Mouse (Mus musculus) forelimb bud, embryonic 11.5 days (tissue): ENCODE results near the gene Sox5.
"Not testable (repeated sequence)": the region's sequence is repeated elsewhere in the genome, so short reads cannot be mapped to it uniquely, and the experiment has no call there.

ENCODE experiments used
- DNase-seq: peaks from one replicate; pipeline ENCODE4 v3.0.0-alpha.2; 2012; ENCODE audit warnings: low read depth, low spot score

Sox5 gene

GRCm38 (mm10) chr6:144182429-144182828 lies 599.3 kb downstream of the Sox5 start:
- DNase-seq = not testable (repeated sequence)

DNA sequence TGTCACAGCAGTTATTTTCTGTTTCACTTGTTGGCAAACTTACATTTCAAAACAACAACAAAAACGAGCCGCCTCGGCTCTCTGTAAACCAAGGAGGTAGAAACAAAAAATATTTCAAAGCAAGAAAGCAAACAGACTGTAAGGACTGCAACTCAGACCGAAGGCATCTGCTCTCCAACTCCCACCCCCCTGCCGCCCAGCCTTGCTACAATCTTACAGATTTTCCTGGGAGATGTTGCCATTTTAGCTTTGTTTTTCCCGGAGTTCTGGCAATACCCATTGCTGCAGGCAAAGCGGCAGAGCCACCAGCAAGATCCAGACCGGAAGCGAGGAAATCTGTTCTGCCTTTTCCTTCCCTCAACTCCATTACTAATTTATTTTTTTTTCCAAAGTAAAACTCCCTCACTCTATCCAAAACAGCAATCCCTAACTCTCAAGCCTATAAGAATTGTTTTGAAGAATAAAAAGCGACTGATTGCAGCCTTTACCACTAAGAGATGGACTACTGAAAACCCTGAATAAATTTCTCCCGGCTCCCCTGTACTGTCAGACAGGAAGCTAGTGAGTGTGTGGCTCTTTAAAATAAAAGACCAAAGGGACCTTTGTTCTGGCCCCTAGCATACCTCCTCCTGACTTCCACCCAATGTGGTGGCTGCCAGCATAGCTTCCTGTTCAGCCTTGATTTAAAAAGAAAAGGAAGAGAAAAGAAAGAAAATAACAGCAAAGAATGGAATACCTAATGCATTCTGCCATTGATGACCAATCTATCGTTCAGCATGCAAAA lies 600.5 kb downstream of the Sox5 start:
- DNase-seq = no peak

GRCm38 (mm10) chr6:144179111-144179510 lies 602.7 kb downstream of the Sox5 start:
- DNase-seq = peak; percentile 43

DNA sequence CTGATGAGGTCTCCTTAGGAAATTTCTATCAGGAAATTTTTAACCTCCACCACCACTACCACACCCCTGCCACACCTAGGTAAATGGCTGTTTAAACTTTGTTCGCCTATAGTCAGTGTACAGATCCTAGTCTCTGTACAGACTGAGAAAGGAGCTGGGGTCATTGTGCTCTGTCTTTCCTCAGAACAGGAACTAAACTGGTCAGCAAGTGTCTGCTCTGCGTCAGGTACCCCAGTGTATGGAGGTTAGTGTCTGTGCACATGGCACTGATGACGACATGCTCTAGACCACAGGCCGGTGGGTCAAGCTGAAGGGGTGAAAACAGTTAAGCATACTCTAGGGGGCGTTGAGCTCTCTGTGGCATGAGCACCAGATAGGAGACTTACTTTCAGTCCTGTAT lies 605.1 kb downstream of the Sox5 start:
- DNase-seq = no peak

GRCm38 (mm10) chr6:144175590-144175989 lies 606.2 kb downstream of the Sox5 start:
- DNase-seq = no peak

- DNase-seq = no peak
Observed at GRCm38 (mm10) chr6:144170541-144170940, 611.2 kb downstream of the Sox5 start.

DNA sequence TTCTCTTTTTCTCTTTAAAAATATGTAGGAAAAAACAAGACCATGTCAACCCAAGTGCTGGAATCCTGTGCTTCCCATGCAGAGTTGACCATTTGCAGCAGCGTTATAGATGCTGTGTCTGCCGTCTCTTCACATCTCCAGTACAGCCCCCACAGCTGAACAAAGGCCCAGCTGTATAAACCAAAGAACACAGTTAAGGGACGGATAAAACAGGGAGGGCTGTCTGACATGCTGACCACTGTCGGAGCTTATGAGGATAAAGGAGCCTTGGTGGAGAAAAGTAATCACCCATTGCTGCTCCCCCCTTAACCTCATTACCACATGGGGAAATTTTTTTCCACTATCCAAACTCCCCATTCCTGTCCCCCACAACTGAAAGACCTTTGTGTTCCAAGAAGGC lies 612.0 kb downstream of the Sox5 start:
- no peak for DNase-seq

- DNase-seq = no peak
Observed at GRCm38 (mm10) chr6:144168696-144169476, 612.9 kb downstream of the Sox5 start.

GRCm38 (mm10) chr6:144167058-144167457 lies 614.7 kb downstream of the Sox5 start:
- DNase-seq = no peak

GRCm38 (mm10) chr6:144166651-144167050 lies 615.1 kb downstream of the Sox5 start:
- no peak for DNase-seq

DNA sequence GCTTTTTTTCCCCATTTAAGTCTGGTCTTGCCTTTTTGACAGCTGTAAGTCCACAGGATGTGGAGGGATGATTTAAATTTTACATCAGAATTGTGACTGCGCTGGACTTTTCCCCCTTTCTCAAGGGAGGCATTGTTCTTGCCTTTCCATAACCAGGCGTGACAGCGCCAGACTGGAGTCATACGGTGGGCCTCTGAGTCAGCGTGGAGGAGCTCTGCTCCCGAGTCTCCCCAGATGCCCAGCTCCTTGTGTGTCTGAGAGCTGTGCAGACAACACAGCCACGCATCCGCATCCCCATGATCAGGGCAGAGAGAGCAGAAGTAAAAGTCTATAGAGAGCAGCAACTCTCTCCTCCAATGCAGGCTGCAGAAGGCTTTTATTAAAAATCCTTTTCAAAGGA lies 615.7 kb downstream of the Sox5 start:
- DNase-seq = peak; percentile 66

- no peak for DNase-seq
Observed at GRCm38 (mm10) chr6:144163501-144163900, 618.3 kb downstream of the Sox5 start.

DNA sequence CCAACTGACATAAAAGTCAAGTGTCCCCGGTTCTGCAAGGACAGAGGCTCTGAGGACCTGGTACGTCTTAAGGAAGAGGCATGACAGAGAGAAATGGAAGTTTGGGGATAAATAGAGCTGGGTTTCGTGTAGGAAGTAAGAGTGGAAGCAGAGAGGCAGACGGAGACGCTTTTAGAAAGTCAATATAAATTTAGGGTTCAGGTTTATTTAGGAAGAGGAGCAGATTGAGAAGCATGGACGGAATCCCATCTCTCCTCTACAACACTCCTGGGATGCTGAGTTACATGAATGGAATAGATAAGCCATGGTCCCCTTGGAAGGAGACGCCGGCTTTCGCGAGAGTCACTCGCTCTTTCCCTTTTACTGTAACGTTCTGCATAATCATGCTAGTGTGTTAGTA lies 623.1 kb downstream of the Sox5 start:
- DNase-seq = no peak

DNA sequence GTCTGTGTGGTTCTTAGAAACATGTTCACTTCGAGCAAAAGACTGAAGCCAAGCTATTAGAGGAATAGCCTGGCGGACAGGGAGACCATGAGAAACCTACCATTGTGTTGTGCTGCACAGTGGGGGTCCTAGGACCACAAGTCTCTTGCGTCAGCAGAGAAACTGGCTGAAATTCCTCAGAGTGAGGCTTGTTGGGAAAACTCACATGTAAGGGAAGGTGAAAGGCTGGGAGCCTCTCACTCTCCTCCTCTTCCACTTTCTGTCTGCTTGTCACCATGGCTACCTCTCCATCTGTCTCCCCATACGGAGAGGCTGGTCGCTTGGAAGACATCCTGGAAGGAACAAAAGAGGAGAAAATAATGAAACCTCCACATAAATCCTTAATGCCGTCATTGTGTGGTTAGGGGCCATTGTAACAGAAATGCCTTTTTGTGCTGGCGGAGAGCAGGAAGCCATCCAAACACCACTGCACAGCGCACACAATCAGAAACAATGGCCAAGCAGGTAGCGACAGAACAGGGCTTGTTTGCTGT lies 626.8 kb downstream of the Sox5 start:
- DNase-seq = no peak

- DNase-seq = no peak
Observed at GRCm38 (mm10) chr6:144151957-144152356, 629.8 kb downstream of the Sox5 start.

- DNase-seq = no peak
Observed at GRCm38 (mm10) chr6:144151075-144151474, 630.7 kb downstream of the Sox5 start.

DNA sequence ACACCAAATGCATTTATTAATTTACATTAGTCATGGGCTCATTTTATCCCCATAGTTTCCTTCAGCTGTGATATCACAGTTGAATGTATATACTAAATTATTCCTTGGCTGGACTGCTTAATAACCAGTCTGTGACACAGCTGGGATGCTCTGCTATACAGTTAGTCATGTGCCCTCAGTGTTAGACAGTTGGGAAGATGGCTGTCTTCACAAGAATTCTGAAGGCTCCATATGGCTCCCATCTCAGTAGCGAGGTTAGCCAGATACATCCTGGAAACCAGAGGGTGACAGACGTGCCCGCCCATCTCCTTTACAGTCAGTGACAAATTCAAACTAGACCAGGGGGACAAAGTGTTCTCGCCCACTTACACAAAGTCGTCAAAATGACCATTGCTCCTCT lies 644.4 kb downstream of the Sox5 start:
- no peak for DNase-seq

- DNase-seq = no peak
Observed at GRCm38 (mm10) chr6:144136894-144137293, 644.9 kb downstream of the Sox5 start.

- no peak for DNase-seq
Observed at GRCm38 (mm10) chr6:144129927-144130326, 651.9 kb downstream of the Sox5 start.

- DNase-seq = no peak
Observed at GRCm38 (mm10) chr6:144119961-144120360, 661.8 kb downstream of the Sox5 start.

GRCm38 (mm10) chr6:144116646-144117045 lies 665.1 kb downstream of the Sox5 start:
- DNase-seq = no peak

DNA sequence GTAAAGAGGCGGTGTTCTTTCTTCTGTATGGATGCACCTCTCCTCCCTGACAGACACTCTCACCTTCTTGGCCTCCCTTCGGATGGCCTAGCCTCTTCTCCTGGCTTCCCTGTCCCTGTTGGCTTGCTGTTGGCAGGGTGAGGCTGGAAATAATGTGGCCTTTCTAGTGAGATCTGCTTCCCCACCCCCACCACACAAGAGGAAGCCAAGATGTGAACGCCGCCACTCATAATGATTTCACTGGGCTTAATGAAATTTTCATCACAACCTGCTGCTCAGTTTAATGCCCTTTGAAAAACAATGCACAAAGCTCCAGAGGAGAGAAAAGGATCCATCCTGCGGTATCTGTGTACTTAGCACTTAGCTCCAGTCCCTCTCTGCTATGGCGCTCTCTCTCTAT lies 670.2 kb downstream of the Sox5 start:
- no peak for DNase-seq

- DNase-seq = no peak
Observed at GRCm38 (mm10) chr6:144106848-144107247, 674.9 kb downstream of the Sox5 start.
